Mouse (Mus musculus) liver, adult (tissue): ENCODE measurements around the gene Vmn2r26.
"Not testable (repeated sequence)": the region's sequence is repeated elsewhere in the genome, so short reads cannot be mapped to it uniquely, and the experiment has no call there.

Source experiments
- GATA4 ChIP-seq: IDR thresholded peaks from 2 replicates; pipeline ENCODE4 v1.6.1; 2014; ENCODE audit warnings: mild to moderate bottlenecking, low read length; ENCODE audit not compliant: insufficient replicate concordance

Vmn2r26 gene

DNA sequence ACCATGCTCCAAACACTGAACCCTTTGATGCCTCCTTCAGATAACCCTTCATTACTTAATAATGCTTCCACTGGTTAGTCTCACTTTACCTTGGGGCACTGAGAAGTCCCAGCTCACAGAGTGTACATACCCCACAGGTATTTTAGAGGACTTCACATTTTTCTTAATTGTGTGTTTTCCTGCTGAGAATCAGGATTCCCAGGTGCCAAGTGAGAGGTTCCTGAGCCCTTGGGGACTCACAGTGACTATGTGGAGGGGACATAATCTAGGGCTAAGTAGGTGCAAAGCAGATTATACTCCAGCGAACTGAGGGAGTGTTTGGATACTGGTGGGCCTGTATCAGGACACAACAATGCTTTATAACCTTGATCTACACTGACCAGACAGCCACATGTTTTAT is at the start of gene Vmn2r26:
Gene Vmn2r26, plus strand, starts transcription at position 301 of the 400 bp plus-strand sequence.
- TF ChIP-seq GATA4: not testable (repeated sequence)

DNA sequence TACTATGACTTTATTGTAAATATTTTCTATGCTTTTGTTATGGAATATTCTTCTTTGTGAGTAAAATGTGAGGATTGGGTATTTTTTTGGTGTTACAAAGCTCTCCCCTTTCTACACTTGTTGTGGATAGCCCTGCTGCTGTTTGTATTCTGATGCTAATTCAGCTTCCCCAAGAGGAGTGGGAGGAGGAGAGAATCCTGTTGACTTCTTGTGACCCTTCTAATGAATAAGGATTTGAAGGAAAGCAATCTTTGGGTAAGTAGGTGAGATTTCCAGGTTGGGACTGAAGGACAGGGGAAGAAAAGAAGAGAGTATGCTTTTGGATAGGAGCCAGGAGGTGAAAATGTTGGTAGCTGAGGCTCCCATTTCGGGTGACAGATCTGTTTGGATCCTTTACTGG is 3.5 kb upstream of the Vmn2r26 start:
- no peak for TF ChIP-seq GATA4

DNA sequence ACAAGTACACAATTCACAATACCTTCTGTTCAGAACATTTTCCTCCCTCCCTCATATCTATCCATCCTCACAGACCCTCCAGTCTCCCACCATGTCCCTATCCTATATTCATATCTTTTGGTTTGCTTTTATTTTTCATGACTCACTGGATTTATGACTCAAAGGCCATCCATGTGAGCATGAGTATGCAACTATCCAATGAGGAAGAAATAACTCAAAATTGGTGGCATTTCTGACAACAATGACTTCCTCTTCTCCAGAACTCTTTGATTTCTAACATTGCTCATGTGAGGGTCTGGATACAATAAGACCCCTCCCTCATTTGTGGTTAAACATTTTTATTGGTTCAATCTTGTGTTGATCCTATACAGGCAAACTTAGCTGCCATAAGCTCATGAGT is 24.0 kb downstream of the Vmn2r26 start:
- no peak for TF ChIP-seq GATA4

DNA sequence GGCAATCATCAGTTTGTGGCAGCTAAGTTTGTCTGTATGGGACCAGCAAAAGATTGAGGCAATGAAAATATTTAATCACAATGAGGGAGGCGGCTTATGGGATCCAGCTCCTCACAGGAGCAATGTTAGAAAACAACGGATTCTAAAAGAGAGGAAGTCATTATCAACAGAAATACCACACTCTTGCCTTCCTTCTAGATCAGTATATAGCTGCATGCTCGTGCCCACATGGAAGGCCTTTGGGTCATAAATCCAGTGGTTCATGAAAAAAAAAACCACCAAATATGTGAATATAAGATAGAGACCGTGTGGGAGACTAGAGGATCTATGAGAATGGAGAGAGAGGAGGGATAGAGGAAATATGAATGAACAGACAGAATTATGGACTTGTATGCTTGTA is 78.0 kb downstream of the Vmn2r26 start:
- TF ChIP-seq GATA4: no peak
